Mouse (Mus musculus): ENCODE measurements around the gene Msx3. TPM values are rescaled to one million over a fixed set of nuclear protein-coding genes. Genes with fewer than 3 reads are reported as not detected.

The Msx3 gene
- polyA plus RNA-seq, 1 experiment from 2014 or later, result not detected

DNA sequence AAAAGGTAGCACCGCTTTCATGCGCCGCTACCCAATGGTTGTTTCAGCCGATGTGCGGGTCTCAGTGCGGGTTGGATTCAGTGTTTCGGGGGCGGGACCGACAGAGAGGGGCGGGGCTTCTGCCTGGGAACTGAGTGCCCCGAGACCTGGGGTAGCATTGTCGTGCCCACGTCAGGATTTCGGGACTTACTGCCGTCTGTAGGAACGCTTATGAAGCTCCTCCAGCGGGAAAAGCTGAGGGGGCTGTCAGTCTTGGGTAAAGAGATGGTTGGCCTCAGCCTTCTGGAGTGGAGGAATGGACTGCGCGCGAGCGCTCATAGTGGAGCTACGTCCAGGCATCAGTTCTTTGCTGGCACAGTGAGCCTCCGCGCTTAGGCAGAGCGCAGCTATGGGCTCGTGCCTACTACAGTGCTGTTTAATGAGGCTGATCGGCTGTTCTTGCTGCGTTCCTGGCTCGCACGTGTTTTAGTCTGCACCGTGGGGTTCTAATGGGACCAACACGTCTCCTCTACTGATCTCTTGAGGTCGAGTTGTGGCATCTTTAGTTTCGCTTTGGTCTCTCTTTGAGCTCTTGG lies 313 bp upstream of the Msx3 start:
- H3K9ac ChIP-seq, result no peak overlapping the region
- peaks cover 92% of the 10 kb centered on the region for H3K27me3 ChIP-seq (replicated peaks)
- peak overlapping the region; percentile 87 for H3K4me2 ChIP-seq
- no peaks in the 10 kb centered on the region for H3K36me3 ChIP-seq
- under 1% methylated on average over 34 of the region's 34 CpGs for WGBS
- H3K27ac ChIP-seq, result no peak overlapping the region
- no peaks in the 10 kb centered on the region for H3K9me3 ChIP-seq
- H3K4me1 ChIP-seq, result peaks cover 22% of the 10 kb centered on the region
- ATAC-seq (ENCODE audit: insufficient read depth, low FRiP score, low read depth), result peak; percentile 27; the same call in 1 of the 2 replicates
- peak overlapping the region; percentile 42 for H3K4me3 ChIP-seq (replicated peaks)

DNA sequence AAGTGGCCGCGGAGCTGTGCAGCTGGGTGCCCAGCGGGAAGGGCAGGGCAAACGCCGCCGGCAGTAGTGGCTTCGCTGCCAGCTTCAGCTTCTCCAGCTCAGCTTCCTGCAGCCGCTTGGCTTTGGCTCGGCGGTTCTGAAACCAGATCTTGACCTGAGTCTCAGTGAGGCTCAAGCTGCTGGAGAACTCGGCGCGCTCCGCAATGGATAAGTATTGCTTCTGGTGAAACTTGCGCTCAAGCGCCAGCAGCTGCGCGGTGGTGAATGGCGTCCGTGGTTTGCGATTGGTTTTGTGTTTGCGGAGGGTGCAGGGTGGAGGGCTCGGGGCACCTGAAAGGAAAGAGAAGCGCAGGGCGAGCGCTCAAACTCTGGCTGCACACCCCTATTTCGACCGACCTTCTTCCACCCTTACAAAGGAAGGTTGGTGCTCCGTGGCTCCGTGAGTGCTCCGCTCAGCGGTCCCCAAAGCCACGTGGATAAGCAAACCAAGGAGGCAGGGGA lies 1.0 kb downstream of the Msx3 start:
- H3K4me3 ChIP-seq (replicated peaks), result peak overlapping the region; percentile 42
- H3K36me3 ChIP-seq, result no peaks in the 10 kb centered on the region
- H3K4me1 ChIP-seq, result peaks cover 22% of the 10 kb centered on the region
- no peaks in the 10 kb centered on the region for H3K9me3 ChIP-seq
- ATAC-seq (ENCODE audit: insufficient read depth, low FRiP score, low read depth), result no peak
- no peak overlapping the region for H3K9ac ChIP-seq
- H3K4me2 ChIP-seq, result peak overlapping the region; percentile 87
- no peak overlapping the region for H3K27ac ChIP-seq
- under 1% methylated on average over 33 of the region's 33 CpGs for WGBS
- H3K27me3 ChIP-seq (replicated peaks), result peaks cover 88% of the 10 kb centered on the region

DNA sequence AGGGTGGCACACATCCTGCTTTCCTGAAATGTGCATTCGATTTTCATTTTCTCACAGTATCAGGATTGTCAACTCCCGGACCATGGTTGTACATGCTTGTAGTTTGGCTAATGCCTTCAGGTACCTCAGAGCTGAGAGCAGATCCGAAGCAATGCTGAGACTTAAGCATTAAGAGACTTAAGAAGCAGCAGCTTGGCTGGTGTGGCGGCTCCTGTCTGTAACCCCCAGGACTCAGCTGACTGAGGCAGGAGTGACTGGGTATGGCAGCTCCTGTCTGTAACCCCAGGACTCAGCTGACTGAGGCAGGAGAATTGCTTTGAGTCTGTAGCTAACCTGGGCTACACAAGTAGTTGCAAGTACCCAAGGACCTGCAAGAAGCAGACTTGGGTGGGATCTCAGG lies 3.3 kb downstream of the Msx3 start:
- Histone ChIP-seq H3K9me3 (no peaks in the 10 kb centered on the region), H3K9ac (no peak overlapping the region), H3K36me3 (no peaks in the 10 kb centered on the region), H3K4me2 (no peak overlapping the region), H3K27me3 (replicated peaks) (peaks cover 67% of the 10 kb centered on the region), H3K4me1 (peaks cover 22% of the 10 kb centered on the region), H3K4me3 (replicated peaks) (no peak overlapping the region), H3K27ac (no peak overlapping the region)
- no peak for ATAC-seq (ENCODE audit: insufficient read depth, low FRiP score, low read depth)
- 74% methylated on average over 4 of the region's 4 CpGs for WGBS

DNA sequence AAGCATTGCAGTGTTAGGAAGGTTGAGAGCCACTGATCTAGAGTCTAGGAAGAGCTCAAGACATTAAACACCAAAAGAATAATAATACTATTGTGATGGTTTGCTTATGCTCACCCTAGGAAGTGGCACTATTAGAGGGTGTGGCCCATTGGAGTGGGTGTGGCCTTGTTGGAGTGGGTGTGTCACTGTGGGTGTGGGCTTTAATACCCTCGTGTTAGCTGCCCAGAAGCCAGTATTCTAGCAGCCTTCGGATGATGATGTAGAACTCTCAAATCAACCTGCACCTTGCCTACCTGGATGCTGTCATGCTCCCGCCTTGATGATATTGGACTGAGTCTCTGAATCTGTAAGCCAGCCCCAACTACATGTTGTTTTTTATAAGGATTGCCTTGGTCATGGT lies 6.2 kb downstream of the Msx3 start:
- Histone ChIP-seq H3K4me3 (replicated peaks) (no peak overlapping the region), H3K4me2 (no peak overlapping the region), H3K4me1 (peaks cover 3% of the 10 kb centered on the region), H3K9me3 (no peaks in the 10 kb centered on the region), H3K27ac (no peak overlapping the region), H3K9ac (no peak overlapping the region), H3K27me3 (replicated peaks) (peaks cover 38% of the 10 kb centered on the region), H3K36me3 (0 out of 2 replicates have a peak, but pooled peaks cover 3% of the 10 kb centered on the region)
- WGBS, result 55% methylated on average over 3 of the region's 3 CpGs
- no peak for ATAC-seq (ENCODE audit: insufficient read depth, low FRiP score, low read depth)

DNA sequence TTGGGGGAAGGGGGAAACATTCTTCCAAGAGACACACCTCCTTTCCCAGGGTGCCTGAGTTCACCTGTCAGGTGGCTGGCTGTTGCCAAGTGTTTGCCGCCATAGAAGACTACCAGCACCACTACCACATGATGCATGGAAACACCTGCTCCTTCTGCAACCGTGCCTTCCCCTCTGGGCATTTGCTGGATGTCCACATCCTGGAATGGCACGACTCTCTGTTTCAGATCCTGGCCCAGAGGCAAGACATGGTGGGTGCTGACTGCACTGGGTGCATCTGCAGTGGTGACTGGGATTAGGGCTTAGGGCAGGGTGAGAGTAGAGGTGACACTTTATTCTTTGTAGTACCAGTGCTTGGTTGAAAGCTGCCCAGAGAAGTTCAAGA lies 11.7 kb downstream of the Msx3 start:
- peaks cover 8% of the 10 kb centered on the region for H3K4me1 ChIP-seq
- H3K9ac ChIP-seq, result no peak overlapping the region
- no peak overlapping the region for H3K27ac ChIP-seq
- peaks cover 8% of the 10 kb centered on the region; the same call in 1 of the 2 replicates for H3K36me3 ChIP-seq
- 45% methylated on average over 3 of the region's 3 CpGs for WGBS
- no peak for ATAC-seq (ENCODE audit: insufficient read depth, low FRiP score, low read depth)
- H3K27me3 ChIP-seq (replicated peaks), result no peaks in the 10 kb centered on the region
- H3K9me3 ChIP-seq, result no peaks in the 10 kb centered on the region
- H3K4me3 ChIP-seq (replicated peaks), result peak overlapping the region; percentile 73
- peak overlapping the region; percentile 86 for H3K4me2 ChIP-seq

DNA sequence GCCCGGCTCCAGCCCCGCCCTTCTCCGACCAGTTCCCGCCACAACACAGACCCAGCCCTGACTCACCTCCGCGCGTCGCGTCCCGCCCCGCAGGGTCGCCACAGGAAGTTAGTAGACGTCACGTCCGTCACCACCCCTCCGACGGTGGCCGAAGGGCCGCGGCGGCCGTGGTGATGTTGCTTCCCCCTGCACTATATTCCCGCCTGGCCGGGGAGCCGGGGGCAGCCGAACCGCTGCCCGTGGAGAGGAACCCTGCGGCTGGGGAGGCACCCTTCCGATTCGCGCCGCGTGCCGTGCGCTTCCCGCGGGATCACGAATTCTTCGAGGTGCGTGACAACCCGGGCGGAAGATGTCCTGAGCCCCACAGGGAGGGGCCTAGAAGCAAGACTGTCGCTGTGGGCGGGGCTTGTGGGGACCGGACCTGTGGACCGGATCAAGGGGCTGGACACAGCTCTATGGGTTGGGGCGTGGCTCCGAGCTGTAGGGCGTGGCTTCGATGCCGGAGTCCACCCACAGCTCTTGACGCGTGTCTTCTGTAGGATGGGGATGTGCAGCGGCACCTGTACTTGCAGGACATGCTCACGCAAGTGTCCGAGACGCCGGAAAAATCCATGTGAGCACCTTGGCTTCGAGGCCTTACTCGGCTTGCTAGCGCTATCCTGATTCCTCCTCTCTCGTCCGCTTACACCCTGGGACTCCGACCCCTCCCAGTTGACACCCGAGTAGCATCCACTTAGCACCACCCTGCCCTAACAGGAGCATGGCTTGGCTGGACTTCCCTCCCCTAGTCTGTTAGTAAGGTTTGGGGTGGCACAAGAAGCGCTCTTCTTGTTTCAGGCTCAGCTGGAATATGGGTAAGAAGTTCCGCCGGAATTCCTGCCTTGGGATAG lies 12.4 kb downstream of the Msx3 start, which contains the start of the genes Zfp511 and Tubgcp2:
TSS of gene Zfp511 (plus strand) at position 111 of the 890 bp plus-strand sequence.
TSS of gene Tubgcp2 (minus strand) at position 389 of the 890 bp plus-strand sequence.
- H3K9ac ChIP-seq, result peak within 1 kb of the TSS; percentile 64
- peak within 1 kb of the TSS; percentile 84 for H3K27ac ChIP-seq
- peak within 1 kb of the TSS; percentile 86 for H3K4me2 ChIP-seq

DNA sequence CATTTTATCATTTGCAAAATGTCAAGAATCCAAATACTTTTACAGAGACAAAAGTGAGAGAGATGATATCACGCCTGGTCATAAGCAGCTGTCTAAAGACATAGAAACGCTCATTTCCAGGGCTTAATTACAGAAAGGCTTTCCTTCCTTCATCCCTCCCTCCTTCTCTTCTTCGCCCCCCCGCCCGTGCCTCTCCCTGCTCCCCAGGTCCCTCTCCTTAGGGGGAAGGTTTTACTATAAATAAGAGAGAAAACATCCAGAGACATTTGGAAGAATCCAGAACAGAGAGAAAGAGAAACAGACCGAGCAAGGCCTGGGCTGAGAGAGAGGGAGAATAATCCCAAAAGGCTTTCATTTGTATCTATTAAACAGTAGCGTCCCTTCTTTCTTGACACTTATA lies 13.4 kb downstream of the Msx3 start:
- Histone ChIP-seq H3K9me3 (no peaks in the 10 kb centered on the region), H3K9ac (peak overlapping the region; percentile 64), H3K4me2 (peak overlapping the region; percentile 86), H3K27ac (peak overlapping the region; percentile 84), H3K4me1 (peaks cover 8% of the 10 kb centered on the region), H3K4me3 (replicated peaks) (peak overlapping the region; percentile 73), H3K36me3 (peaks cover 19% of the 10 kb centered on the region), H3K27me3 (replicated peaks) (no peaks in the 10 kb centered on the region)
- no peak for ATAC-seq (ENCODE audit: insufficient read depth, low FRiP score, low read depth)
- WGBS, result 12% methylated on average over 7 of the region's 7 CpGs

More for the DNA sequence above, 12.4 kb downstream of the Msx3 start, which contains the start of the genes Zfp511 and Tubgcp2:
- Histone ChIP-seq H3K4me1 (peaks cover 8% of the 10 kb centered on the region), H3K4me3 (replicated peaks) (peak within 1 kb of the TSS; percentile 73), H3K27me3 (replicated peaks) (no peaks in the 10 kb centered on the region), H3K36me3 (peaks cover 12% of the 10 kb centered on the region; the same call in 1 of the 2 replicates), H3K9me3 (no peaks in the 10 kb centered on the region)
- peak; percentile 98 for ATAC-seq (ENCODE audit: insufficient read depth, low FRiP score, low read depth)
- WGBS, result under 1% methylated on average over 68 of the region's 69 CpGs

DNA sequence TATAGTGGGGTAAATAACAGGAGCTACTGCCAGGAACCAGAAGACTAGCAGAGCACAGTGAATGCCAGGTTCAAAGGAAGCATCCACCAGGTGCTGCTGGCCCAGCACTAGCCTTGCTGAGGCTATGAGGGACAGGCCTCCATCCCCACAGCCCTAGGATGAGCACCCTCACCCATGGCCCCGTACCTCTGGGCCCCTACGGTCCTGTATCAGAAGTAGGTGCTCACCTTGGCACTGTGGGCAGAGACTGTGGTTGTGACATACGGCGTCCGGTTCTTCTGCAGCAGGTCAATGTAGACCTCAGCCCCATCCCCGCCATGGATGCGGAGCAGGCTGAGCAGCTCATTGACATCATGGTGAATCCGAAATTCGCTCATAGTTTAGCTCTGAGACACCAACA lies 15.5 kb downstream of the Msx3 start:
- no peak for ATAC-seq (ENCODE audit: insufficient read depth, low FRiP score, low read depth)
- 98% methylated on average over 9 of the region's 9 CpGs for WGBS

DNA sequence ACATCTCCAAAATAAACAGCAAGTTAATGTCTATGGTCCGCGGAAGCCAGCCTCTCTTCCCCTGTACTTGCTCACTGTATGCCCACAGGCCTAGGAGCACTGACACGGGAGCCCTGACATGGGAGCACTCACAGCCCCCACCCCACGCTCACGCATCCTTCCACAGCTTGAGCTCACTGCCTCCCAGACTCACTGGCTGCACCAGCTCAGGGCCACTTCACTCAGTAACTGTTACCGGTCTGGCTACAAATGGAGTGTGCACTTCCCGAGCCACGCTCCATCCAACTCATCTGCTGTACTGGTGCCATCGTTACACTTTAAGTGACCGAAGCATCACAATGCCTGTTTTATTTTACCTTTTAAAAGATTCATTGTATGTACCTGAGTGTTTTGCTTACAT lies 16.5 kb downstream of the Msx3 start:
- H3K4me2 ChIP-seq, result no peak overlapping the region
- H3K9ac ChIP-seq, result no peak overlapping the region
- H3K27me3 ChIP-seq (replicated peaks), result no peaks in the 10 kb centered on the region
- H3K4me1 ChIP-seq, result peaks cover 7% of the 10 kb centered on the region
- H3K4me3 ChIP-seq (replicated peaks), result no peak overlapping the region
- peaks cover 40% of the 10 kb centered on the region for H3K36me3 ChIP-seq
- no peak overlapping the region for H3K27ac ChIP-seq
- WGBS, result 96% methylated on average over 10 of the region's 10 CpGs
- H3K9me3 ChIP-seq, result no peaks in the 10 kb centered on the region
- ATAC-seq (ENCODE audit: insufficient read depth, low FRiP score, low read depth), result no peak

More for the DNA sequence above, 15.5 kb downstream of the Msx3 start:
- Histone ChIP-seq H3K4me1 (peaks cover 8% of the 10 kb centered on the region), H3K36me3 (peaks cover 34% of the 10 kb centered on the region), H3K9ac (no peak overlapping the region), H3K27me3 (replicated peaks) (no peaks in the 10 kb centered on the region), H3K27ac (no peak overlapping the region), H3K4me2 (no peak overlapping the region), H3K9me3 (no peaks in the 10 kb centered on the region), H3K4me3 (replicated peaks) (no peak overlapping the region)

DNA sequence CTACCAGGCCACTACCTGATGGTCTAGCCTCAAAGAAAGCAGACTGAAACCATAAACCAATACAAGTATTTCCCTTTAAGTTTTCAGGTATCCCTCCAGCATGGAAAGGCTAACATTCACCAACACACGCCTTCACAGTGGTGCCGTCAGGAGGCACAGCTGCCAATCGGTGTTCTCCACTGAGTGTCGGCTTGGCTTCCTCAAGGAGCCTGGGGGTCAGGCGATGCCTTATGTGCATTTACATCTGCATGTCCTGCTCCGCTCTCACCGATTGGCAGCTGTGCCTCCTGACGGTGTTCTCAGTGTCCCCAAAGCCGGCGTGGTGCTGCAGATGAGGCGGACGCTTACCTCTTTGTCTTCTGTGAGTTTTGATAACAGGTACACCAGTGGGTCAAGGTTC lies 17.1 kb downstream of the Msx3 start:
- no peak for ATAC-seq (ENCODE audit: insufficient read depth, low FRiP score, low read depth)
- H3K36me3 ChIP-seq, result peaks cover 40% of the 10 kb centered on the region

DNA sequence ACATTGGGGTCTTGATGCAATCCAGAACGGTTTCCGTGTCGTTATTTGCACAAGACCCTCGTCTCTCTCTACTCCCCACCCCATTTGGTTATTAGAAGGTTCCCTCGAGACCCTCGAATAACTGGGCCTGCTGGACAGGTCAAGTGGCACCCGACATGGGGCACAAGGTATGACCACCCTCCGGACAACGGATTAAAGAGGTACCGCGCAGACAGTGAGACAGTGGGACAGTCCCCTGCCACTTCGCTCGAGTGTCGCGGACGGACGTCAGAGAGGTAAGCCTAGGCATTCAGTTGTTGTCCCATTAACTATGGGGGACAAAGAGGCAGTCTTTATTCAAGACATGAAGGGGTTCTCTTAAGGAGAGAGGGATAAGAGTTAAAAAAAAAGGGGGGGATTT lies 37.6 kb downstream of the Msx3 start:
- 0 out of 2 replicates have a peak, but pooled peaks cover 7% of the 10 kb centered on the region for H3K36me3 ChIP-seq
- H3K4me2 ChIP-seq, result no peak overlapping the region
- no peak for ATAC-seq (ENCODE audit: insufficient read depth, low FRiP score, low read depth)
- 94% methylated on average over 17 of the region's 17 CpGs for WGBS
- no peak overlapping the region for H3K9ac ChIP-seq
- H3K27me3 ChIP-seq (replicated peaks), result no peaks in the 10 kb centered on the region
- H3K4me1 ChIP-seq, result no peaks in the 10 kb centered on the region
- H3K9me3 ChIP-seq, result no peaks in the 10 kb centered on the region
- no peak overlapping the region for H3K27ac ChIP-seq
- H3K4me3 ChIP-seq (replicated peaks), result no peak overlapping the region

More for the DNA sequence above, 17.1 kb downstream of the Msx3 start:
- Histone ChIP-seq H3K4me2 (no peak overlapping the region), H3K27ac (no peak overlapping the region), H3K4me1 (peaks cover 1% of the 10 kb centered on the region), H3K9ac (no peak overlapping the region), H3K27me3 (replicated peaks) (no peaks in the 10 kb centered on the region), H3K4me3 (replicated peaks) (no peak overlapping the region), H3K9me3 (no peaks in the 10 kb centered on the region)
- 95% methylated on average over 12 of the region's 12 CpGs for WGBS

DNA sequence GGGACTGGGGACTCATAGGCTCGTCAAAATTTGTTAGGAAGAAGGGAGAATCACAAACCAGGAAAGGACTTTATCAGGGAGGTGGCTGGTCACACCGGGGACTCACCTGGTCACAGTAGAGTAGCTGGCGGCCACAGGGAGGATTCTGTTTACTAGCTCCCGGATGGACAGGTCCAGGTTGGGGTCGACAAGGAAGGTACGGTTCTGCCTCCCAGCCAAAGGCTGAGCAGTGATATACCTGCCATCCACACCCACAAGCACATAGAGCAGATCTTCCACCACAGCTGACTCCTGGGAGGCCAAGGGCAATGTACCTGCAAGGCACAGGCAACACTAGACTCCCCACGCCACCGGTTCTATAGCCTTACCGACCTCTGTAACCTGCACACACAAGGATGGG lies 41.1 kb downstream of the Msx3 start:
- 90% methylated on average over 9 of the region's 9 CpGs for WGBS
- ATAC-seq (ENCODE audit: insufficient read depth, low FRiP score, low read depth), result no peak
- H3K27ac ChIP-seq, result no peak overlapping the region
- no peak overlapping the region for H3K4me3 ChIP-seq (replicated peaks)
- H3K9ac ChIP-seq, result no peak overlapping the region
- peaks cover 27% of the 10 kb centered on the region for H3K36me3 ChIP-seq
- H3K4me2 ChIP-seq, result no peak overlapping the region
- no peaks in the 10 kb centered on the region for H3K9me3 ChIP-seq
- H3K4me1 ChIP-seq, result no peaks in the 10 kb centered on the region
- no peaks in the 10 kb centered on the region for H3K27me3 ChIP-seq (replicated peaks)

Measured in stomach, embryonic 15.5 days (tissue).